Mouse (Mus musculus) forebrain, postnatal 0 days (tissue): ENCODE measurements around the gene Olfr917. TPM values are rescaled to one million over a fixed set of nuclear protein-coding genes. Genes with fewer than 3 reads are reported as not detected.

Source experiments
- ATAC-seq: fragments of 200-750 bp; cut with Nextera tagmentation; 2 replicates; pipeline ENCODE4 v1.8.0; 2017; ENCODE audit warnings: mild to moderate bottlenecking, moderate library complexity
- DNase-seq: peaks from one replicate; pipeline ENCODE4 v3.0.0-alpha.2; 2015
- H3K27ac ChIP-seq: fragments of 300-500 bp; sonication (generic); 2 replicates; pipeline ENCODE4 v1.5.1; 2014; ENCODE audit warnings: low read depth, mild to moderate bottlenecking, antibody characterized with exemption, low read length, moderate library complexity, mixed read lengths
- H3K27me3 ChIP-seq: fragments of 300-500 bp; sonication (generic); 2 replicates; pipeline ENCODE4 v1.6.1; 2014; ENCODE audit warnings: mild to moderate bottlenecking, low read length, mixed read lengths; ENCODE audit not compliant: insufficient read depth
- H3K36me3 ChIP-seq: fragments of 300-500 bp; sonication (generic); 2 replicates; pipeline ENCODE4 v1.6.1; 2014; ENCODE audit warnings: mild to moderate bottlenecking, moderate library complexity; ENCODE audit not compliant: insufficient read depth
- H3K4me1 ChIP-seq: fragments of 300-500 bp; sonication (generic); 2 replicates; pipeline ENCODE4 v1.6.1; 2014; ENCODE audit warnings: antibody characterized with exemption; ENCODE audit not compliant: insufficient read depth
- H3K4me2 ChIP-seq: fragments of 300-500 bp; sonication (generic); 2 replicates; pipeline ENCODE4 v1.6.1; 2014; ENCODE audit warnings: low read depth, mild to moderate bottlenecking, moderate library complexity
- H3K4me3 ChIP-seq: fragments of 300-500 bp; sonication (generic); 2 replicates; pipeline ENCODE4 v1.5.1; 2014; ENCODE audit warnings: low read depth, low read length, mixed read lengths
- H3K9ac ChIP-seq: fragments of 300-500 bp; sonication (generic); 2 replicates; pipeline ENCODE4 v1.6.1; 2014; ENCODE audit warnings: mild to moderate bottlenecking
- H3K9me3 ChIP-seq: fragments of 300-500 bp; sonication (generic); 2 replicates; pipeline ENCODE4 v1.6.1; 2016; ENCODE audit warnings: low read length
- CTCF ChIP-seq: sonication (generic); IDR thresholded peaks from 2 replicates; pipeline ENCODE4 v1.5.1; 2016; ENCODE audit warnings: antibody characterized with exemption, control low read depth, low read depth
- WGBS: fragments of 180-500 bp; shearing (Covaris S2); extraction: QIAGEN DNeasy Blood & Tissue Kit; methylation state at CpG from one replicate; pipeline ENCODE4 v1.1.7; 2014; 5-methylcytosine and 5-hydroxymethylcytosine counted together
- polyA plus RNA-seq: library from polyadenylated mRNA; unstranded; fragments of >200 nt; fragmentation: Nextera tagmentation; extraction: Ambion mirVana; gene quantifications from 2 replicates; pipeline ENCODE4 v1.2.1, GENCODE M21; 2015
- total RNA-seq: library from RNA; depleted of rRNA; stranded (reverse); fragments of >200 nt; gene quantifications from 2 replicates; pipeline ENCODE4 v1.2.3, GENCODE M21; 2014; rRNA removed

Gene Olfr917
- not detected in 2 replicates for total RNA-seq
- not detected in 2 replicates for polyA plus RNA-seq

DNA sequence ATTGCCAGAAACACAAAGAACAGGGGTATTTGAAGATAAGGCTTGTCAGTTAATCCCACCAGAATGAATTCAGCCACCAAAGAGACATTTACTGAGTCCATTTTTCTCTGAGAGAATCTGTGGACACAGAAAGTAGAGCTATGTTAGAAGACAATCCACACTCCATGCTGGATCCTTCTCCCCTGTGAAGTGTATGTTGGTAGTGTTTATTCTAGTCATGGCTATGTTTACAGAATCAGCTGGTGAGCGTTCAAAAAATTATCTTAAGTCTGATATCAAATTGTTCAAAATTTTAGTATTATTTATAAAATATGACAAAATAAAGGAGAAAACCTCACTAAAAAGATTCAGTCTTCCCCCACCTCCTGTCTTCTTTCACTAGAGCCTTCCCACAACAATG, at the start of gene Olfr917:
Gene Olfr917, minus strand, starts transcription at position 101 of the 400 bp plus-strand sequence.
- no peaks in the 10 kb centered on the region for H3K27me3 ChIP-seq
- ATAC-seq (no peak), DNase-seq (no peak)
- H3K9ac ChIP-seq, result no peak within 1 kb of the TSS
- no peak for TF ChIP-seq CTCF
- 93% methylated on average over 1 of the region's 1 CpGs for WGBS
- H3K9me3 ChIP-seq, result no peaks in the 10 kb centered on the region
- H3K4me3 ChIP-seq, result no peak within 1 kb of the TSS
- H3K36me3 ChIP-seq, result no peaks in the 10 kb centered on the region
- H3K4me2 ChIP-seq, result no peak within 1 kb of the TSS
- H3K27ac ChIP-seq, result no peak within 1 kb of the TSS
- no peaks in the 10 kb centered on the region for H3K4me1 ChIP-seq

DNA sequence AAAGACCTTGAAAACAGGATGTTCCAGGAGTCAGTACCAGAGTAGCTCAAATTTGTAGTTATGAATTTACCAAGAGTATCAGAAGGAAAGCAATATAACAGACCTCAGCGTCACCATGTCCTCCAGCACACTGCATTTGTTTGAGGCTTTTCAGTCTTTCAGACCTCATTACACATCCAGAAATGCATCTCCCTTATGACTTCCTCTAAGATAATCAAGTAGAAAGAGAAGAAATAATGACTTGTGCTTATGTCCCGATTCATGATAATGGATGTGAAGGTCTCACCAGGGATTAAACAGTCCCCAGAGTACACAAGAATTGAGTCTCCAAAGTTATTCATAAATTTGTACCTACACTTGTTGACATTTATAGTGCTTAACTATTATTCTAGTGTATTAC, 8.9 kb upstream of the Olfr917 start, which contains the start of gene Olfr918:
Gene Olfr918, minus strand, starts transcription at position 101 of the 400 bp plus-strand sequence.
- ATAC-seq, result no peak
- Histone ChIP-seq H3K27me3 (no peaks in the 10 kb centered on the region), H3K9me3 (no peaks in the 10 kb centered on the region), H3K4me1 (no peaks in the 10 kb centered on the region), H3K9ac (no peak within 1 kb of the TSS), H3K4me2 (no peak within 1 kb of the TSS), H3K36me3 (no peaks in the 10 kb centered on the region), H3K27ac (no peak within 1 kb of the TSS), H3K4me3 (no peak within 1 kb of the TSS)
- TF ChIP-seq CTCF, result no peak
- no peak for DNase-seq
- 90% methylated on average over 2 of the region's 2 CpGs for WGBS

GRCm38 (mm10) chr9:38672887-38673286, 7.2 kb upstream of the Olfr917 start:
- H3K9me3 ChIP-seq, result no peaks in the 10 kb centered on the region
- no peak for TF ChIP-seq CTCF
- H3K27ac ChIP-seq, result no peak overlapping the region
- no peak overlapping the region for H3K4me2 ChIP-seq
- H3K9ac ChIP-seq, result no peak overlapping the region
- no peaks in the 10 kb centered on the region for H3K4me1 ChIP-seq
- 89% methylated on average over 2 of the region's 2 CpGs for WGBS
- H3K4me3 ChIP-seq, result no peak overlapping the region
- no peaks in the 10 kb centered on the region for H3K36me3 ChIP-seq
- DNase-seq (no peak), ATAC-seq (no peak)
- no peaks in the 10 kb centered on the region for H3K27me3 ChIP-seq

GRCm38 (mm10) chr9:38659775-38660174, 5.9 kb downstream of the Olfr917 start, which contains the start of gene Olfr916:
Olfr916 (minus strand) TSS chr9:38659875.
- ATAC-seq, result no peak
- TF ChIP-seq CTCF, result no peak
- WGBS, result 70% methylated on average over 1 of the region's 1 CpGs

GRCm38 (mm10) chr9:38632406-38632805, 33.2 kb downstream of the Olfr917 start:
- Histone ChIP-seq H3K9ac (no peak overlapping the region), H3K36me3 (no peaks in the 10 kb centered on the region), H3K27ac (no peak overlapping the region), H3K27me3 (no peaks in the 10 kb centered on the region), H3K9me3 (no peaks in the 10 kb centered on the region), H3K4me1 (no peaks in the 10 kb centered on the region), H3K4me2 (no peak overlapping the region), H3K4me3 (no peak overlapping the region)
- no peak for DNase-seq
- no peak for TF ChIP-seq CTCF
- no peak for ATAC-seq
- 70% methylated on average over 4 of the region's 4 CpGs for WGBS

More at GRCm38 (mm10) chr9:38659775-38660174, 5.9 kb downstream of the Olfr917 start, which contains the start of gene Olfr916:
- Histone ChIP-seq H3K4me1 (no peaks in the 10 kb centered on the region), H3K4me2 (no peak within 1 kb of the TSS), H3K36me3 (no peaks in the 10 kb centered on the region), H3K9ac (no peak within 1 kb of the TSS), H3K27ac (no peak within 1 kb of the TSS), H3K4me3 (no peak within 1 kb of the TSS), H3K27me3 (no peaks in the 10 kb centered on the region), H3K9me3 (no peaks in the 10 kb centered on the region)
- no peak for DNase-seq

Other genes starting within 250 kb of the Olfr917 start
- not detected in 2 replicates for gene Olfr901, start 236.4 kb downstream of the Olfr917 start, total RNA-seq
- not detected in 2 replicates for gene Olfr901, start 236.4 kb downstream of the Olfr917 start, polyA plus RNA-seq
- not detected in 2 replicates for gene Olfr902, start 218.2 kb downstream of the Olfr917 start, total RNA-seq
- gene Olfr902, start 218.2 kb downstream of the Olfr917 start, polyA plus RNA-seq, result not detected in 2 replicates
- not detected in 2 replicates for gene Olfr904, start 202.7 kb downstream of the Olfr917 start, total RNA-seq
- gene Olfr904, start 202.7 kb downstream of the Olfr917 start, polyA plus RNA-seq, result not detected in 2 replicates
- not detected in 2 replicates for gene Olfr905, start 194.7 kb downstream of the Olfr917 start, total RNA-seq
- gene Olfr905, start 194.7 kb downstream of the Olfr917 start, polyA plus RNA-seq, result not detected in 2 replicates
- gene Olfr906, start 178.8 kb downstream of the Olfr917 start, total RNA-seq, result not detected in 2 replicates
- not detected in 2 replicates for gene Olfr906, start 178.8 kb downstream of the Olfr917 start, polyA plus RNA-seq
- not detected in 2 replicates for gene Olfr907, start 170.0 kb downstream of the Olfr917 start, total RNA-seq
- not detected in 2 replicates for gene Olfr907, start 170.0 kb downstream of the Olfr917 start, polyA plus RNA-seq
- gene Olfr911-ps1, start 144.3 kb downstream of the Olfr917 start, total RNA-seq, result not detected in 2 replicates
- gene Olfr911-ps1, start 144.3 kb downstream of the Olfr917 start, polyA plus RNA-seq, result not detected in 2 replicates
- not detected in 2 replicates for gene Olfr910, start 128.0 kb downstream of the Olfr917 start, total RNA-seq
- not detected in 2 replicates for gene Olfr910, start 128.0 kb downstream of the Olfr917 start, polyA plus RNA-seq
- not detected in 2 replicates for gene Olfr912, start 85.7 kb downstream of the Olfr917 start, total RNA-seq
- gene Olfr912, start 85.7 kb downstream of the Olfr917 start, polyA plus RNA-seq, result not detected in 2 replicates
- gene Olfr913, start 73.1 kb downstream of the Olfr917 start, total RNA-seq, result not detected in 2 replicates
- not detected in 2 replicates for gene Olfr913, start 73.1 kb downstream of the Olfr917 start, polyA plus RNA-seq
- gene Olfr914, start 60.7 kb downstream of the Olfr917 start, total RNA-seq, result not detected in 2 replicates
- gene Olfr914, start 60.7 kb downstream of the Olfr917 start, polyA plus RNA-seq, result not detected in 2 replicates
- not detected in 2 replicates for gene Olfr916, start 6.0 kb downstream of the Olfr917 start, total RNA-seq
- gene Olfr916, start 6.0 kb downstream of the Olfr917 start, polyA plus RNA-seq, result not detected in 2 replicates
- not detected in 2 replicates for gene Olfr918, start 8.8 kb upstream of the Olfr917 start, total RNA-seq
- not detected in 2 replicates for gene Olfr918, start 8.8 kb upstream of the Olfr917 start, polyA plus RNA-seq
- not detected in 2 replicates for gene Olfr919, start 37.8 kb upstream of the Olfr917 start, total RNA-seq
- gene Olfr919, start 37.8 kb upstream of the Olfr917 start, polyA plus RNA-seq, result not detected in 2 replicates
- gene Vwa5a, start 52.4 kb upstream of the Olfr917 start, total RNA-seq, result 6.5 and 7.9 TPM in 2 replicates
- 5.0 and 5.5 TPM in 2 replicates for gene Vwa5a, start 52.4 kb upstream of the Olfr917 start, polyA plus RNA-seq
- under 0.01 and 0.14 TPM in 2 replicates for gene Olfr920, start 86.5 kb upstream of the Olfr917 start, total RNA-seq
- not detected in 2 replicates for gene Olfr920, start 86.5 kb upstream of the Olfr917 start, polyA plus RNA-seq
- gene Olfr921, start 107.2 kb upstream of the Olfr917 start, total RNA-seq, result not detected in 2 replicates
- gene Olfr921, start 107.2 kb upstream of the Olfr917 start, polyA plus RNA-seq, result not detected in 2 replicates
- not detected in 2 replicates for gene Olfr922, start 148.8 kb upstream of the Olfr917 start, total RNA-seq
- not detected in 2 replicates for gene Olfr922, start 148.8 kb upstream of the Olfr917 start, polyA plus RNA-seq
- gene Olfr923, start 160.7 kb upstream of the Olfr917 start, total RNA-seq, result not detected in 2 replicates
- not detected in 2 replicates for gene Olfr923, start 160.7 kb upstream of the Olfr917 start, polyA plus RNA-seq
- not detected in 2 replicates for gene Olfr924, start 178.6 kb upstream of the Olfr917 start, total RNA-seq
- not detected in 2 replicates for gene Olfr924, start 178.6 kb upstream of the Olfr917 start, polyA plus RNA-seq
- gene Olfr26, start 189.2 kb upstream of the Olfr917 start, total RNA-seq, result not detected in 2 replicates
- not detected in 2 replicates for gene Olfr26, start 189.2 kb upstream of the Olfr917 start, polyA plus RNA-seq
- not detected in 2 replicates for gene Olfr926, start 211.3 kb upstream of the Olfr917 start, total RNA-seq
- not detected in 2 replicates for gene Olfr926, start 211.3 kb upstream of the Olfr917 start, polyA plus RNA-seq